Mouse (Mus musculus): ENCODE data around the gene Creb3l1.

DNA sequence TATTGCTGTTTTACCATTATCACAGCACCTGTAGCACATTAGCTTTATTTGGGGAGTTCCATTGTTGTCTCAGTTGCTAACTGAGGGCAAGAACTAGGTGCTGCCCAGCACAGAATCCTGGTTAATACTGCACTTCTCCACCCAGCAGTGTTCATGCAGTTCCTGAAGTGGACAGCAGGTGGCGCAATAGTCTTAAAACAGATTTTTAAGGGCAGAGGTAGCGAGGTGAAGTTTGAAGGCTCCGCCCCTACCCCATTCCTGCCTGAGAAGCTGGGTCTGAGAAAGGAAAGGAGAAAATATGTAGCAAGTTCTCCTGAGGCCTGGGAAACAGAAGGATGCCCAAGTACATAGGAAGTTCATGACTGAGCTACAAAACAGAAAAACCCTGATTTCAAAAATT lies 36.8 kb downstream of the Creb3l1 start:
- TF ChIP-seq POLR2A (IDR thresholded peaks at IDR 0.05; ENCODE audit: borderline replicate concordance, control insufficient read depth, low read depth, low read length) (no peak), CTCF (IDR thresholded peaks at IDR 0.05; ENCODE audit: control insufficient read depth, insufficient read depth, low read length) (peak; percentile 68)
